Mouse (Mus musculus): ENCODE measurements around the gene Duxf3. TPM values are rescaled to one million over a fixed set of nuclear protein-coding genes. Genes with fewer than 3 reads are reported as not detected.
"Not testable (repeated sequence)": the region's sequence is repeated elsewhere in the genome, so short reads cannot be mapped to it uniquely, and the experiment has no call there.

Duxf3 gene
- not detected in 2 replicates for polyA plus RNA-seq (2012; rRNA removed)

DNA sequence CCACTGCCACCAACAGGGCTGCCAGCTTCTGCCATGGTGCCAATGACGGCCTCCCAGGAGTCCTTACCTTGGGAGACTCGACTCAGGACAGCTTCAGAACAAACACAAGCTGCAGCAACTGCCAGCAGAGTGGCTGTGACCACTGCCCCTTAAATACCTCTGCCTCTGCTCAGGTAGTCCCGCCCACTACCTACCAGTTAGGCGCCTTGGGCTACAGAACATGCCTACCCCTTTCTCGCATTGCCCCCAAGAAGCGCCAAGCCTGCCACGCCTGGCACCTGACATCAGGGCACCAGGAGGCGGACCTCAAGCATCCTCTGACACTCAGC lies at the start of gene Duxf3:
Gene Duxf3, minus strand, starts transcription at position 35 of the 329 bp plus-strand sequence.
- DNase-seq (ENCODE audit: low read depth), result not testable (repeated sequence)

DNA sequence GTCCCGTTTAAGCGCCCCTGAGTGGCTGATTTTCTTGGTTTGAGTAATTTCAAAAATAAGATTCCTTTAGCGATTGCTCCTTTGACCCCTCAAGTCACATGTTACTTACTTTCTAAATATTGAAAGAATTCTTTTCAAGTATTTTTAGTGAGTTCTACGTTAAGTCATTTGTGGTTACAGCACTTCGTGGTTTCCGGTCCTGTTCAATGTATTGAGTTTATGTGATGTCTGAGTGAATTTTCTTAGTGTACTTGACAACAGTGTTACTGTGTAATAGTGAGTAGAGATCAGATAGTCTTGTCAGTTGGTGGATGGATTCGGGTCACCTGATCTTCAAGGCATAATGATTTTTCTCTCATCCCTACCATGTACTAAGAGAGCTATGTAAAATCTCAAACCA lies 49.8 kb upstream of the Duxf3 start:
- no peak for DNase-seq (ENCODE audit: low read depth)

DNA sequence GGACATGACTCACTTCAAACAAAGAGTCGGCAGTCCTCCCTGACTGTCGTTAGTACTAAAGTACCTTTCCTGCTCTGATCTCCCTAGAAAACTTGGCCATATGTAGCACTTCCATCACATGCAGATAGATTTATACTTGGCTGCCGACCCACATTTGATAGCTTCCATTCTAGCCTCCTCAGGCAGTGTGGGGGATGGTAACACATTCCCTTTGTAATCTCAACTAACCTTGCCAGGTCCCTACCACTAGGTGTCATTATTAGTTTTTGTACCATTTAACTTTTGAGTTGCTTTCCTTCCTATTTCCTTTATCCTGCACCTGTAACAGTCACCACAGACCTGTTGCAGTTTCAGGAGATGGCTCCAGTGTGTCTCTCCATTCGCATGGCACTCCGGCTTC lies 26.0 kb upstream of the Duxf3 start:
- DNase-seq (ENCODE audit: low read depth), result no peak

DNA sequence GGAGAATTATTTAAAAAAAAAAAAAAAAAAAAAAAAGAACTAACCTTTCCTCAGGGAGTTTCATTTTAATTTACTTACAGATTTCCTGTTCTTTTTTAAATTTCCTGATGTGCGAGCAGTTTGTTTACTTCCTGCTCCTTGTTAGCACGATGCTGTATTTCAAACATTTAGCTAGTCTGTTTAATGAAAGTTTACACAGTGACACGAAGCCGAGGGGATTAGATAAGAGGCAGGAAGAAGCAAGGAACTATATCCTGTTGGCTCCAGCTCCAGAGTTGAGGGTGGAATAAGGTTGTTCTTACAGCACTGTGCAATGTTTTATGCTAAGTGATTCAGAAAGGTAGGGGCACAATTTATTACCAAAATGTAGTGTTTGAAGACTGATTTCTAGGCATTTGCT lies 23.5 kb upstream of the Duxf3 start:
- no peak for DNase-seq (ENCODE audit: low read depth)

DNA sequence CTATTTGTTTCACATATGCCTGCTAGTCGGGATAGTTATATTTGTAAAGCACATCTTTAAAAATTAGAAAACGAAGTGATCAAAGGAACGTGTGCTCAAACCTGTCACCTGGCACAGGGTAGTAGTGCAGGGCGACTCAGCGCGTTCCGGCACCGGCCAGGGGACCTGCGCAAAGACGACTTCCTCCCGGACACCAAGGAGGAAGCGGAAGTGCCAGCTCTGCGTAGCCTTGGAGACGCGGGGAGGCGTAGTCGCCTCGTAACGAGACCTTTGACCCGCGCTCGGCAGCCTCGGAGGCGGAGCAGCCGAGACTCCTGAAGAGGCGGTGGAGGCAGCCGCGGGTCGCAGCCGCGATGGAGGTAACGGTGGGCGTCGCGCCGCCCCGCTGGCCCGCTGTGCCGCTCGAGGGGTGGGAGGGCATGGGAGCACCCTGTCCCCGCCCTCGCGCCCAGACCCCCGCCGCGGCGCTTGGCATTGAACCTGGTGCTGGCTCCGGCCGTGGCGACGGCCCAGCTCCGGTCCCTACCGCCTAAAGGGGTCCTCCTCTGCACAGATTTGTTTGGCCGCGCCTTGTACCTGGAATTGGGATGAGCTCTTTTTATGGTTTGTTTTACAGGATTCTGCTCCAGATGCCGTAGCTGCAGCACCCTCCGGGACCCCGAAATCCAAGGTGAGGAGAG lies 22.9 kb upstream of the Duxf3 start, which contains the start of gene Gcc2:
Gene Gcc2, plus strand, starts transcription at position 285 of the 680 bp plus-strand sequence.
- DNase-seq (ENCODE audit: low read depth), result no peak

DNA sequence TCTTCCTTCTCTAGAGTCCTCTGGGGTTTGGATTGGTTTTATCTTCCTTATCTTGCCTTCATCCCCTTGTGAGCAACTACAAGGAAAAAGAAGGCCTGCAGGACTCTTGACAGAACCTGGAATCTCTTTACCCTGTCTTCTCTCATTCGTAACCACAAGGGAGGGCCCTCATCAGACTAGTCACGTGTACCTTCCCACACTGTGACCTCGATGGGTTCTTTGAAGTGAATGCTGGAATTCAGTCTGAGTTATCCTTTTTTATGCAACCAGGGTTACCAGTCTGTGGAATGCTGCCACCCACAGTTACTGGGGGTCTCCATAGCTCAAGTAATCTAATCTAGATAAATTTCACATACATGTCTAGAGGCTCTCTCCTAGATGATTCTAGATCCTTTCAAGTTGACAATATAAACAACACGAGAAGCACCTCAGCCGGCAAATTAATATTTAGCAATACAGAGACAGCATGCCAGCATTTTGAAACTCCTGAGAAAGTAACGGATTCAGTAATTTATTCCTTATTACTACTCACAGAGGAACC lies 22.2 kb upstream of the Duxf3 start:
- no peak for DNase-seq (ENCODE audit: low read depth)

DNA sequence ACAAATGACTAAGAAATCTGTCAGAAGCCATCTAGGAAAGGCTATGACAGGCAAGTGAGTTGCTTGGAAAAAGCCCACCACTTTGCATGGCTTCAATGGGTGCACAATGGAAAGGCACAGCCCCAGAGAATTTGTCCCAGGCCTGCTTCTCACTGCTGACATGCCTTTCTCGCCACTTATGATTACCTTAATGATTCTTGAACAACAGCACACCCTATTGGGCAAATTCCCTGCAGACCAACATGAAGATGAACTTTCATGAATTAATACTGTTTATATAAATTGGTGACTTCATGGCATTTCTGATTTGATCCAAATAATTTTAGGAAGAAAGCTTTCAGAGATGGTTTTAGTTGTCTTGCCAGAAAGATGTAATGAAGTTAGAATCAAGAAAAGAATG lies 17.1 kb upstream of the Duxf3 start:
- DNase-seq (ENCODE audit: low read depth), result no peak

DNA sequence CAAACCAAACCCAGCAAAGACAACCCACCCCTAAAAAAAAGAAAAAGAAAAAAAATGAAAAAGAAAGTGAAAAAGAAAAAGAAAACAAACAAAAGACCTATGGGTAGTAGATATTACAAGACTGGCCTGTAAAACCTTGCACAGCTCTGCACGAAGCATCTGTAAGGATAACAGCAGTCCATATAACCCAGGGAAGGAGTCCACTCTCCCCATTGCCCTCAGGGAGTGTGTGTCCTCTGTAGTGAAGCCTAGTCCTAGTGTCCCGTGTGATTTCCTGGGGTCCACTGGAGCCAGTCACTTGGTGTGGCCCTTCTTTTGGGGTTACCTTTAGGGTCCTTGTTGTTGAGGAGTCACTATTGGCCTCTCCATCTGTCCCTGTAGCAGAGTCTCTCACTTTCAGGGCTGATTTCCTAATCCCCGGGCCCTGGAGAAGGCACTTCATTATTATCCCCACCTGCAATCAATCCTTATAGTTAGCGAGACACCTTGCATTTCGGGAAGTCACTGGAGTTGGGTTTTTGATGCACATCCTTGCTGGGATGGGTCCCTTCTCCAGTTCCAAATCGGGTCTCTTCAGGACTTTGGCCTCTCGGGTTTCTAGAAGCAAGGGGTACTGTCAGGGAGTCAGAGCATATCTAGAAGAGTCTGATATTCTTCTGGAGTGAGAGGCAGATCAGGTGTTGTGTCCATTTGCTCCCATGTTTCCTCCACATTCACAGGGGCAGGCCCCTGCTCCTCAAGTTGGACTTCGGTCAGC lies 6.7 kb upstream of the Duxf3 start:
- not testable (repeated sequence) for DNase-seq (ENCODE audit: low read depth)

DNA sequence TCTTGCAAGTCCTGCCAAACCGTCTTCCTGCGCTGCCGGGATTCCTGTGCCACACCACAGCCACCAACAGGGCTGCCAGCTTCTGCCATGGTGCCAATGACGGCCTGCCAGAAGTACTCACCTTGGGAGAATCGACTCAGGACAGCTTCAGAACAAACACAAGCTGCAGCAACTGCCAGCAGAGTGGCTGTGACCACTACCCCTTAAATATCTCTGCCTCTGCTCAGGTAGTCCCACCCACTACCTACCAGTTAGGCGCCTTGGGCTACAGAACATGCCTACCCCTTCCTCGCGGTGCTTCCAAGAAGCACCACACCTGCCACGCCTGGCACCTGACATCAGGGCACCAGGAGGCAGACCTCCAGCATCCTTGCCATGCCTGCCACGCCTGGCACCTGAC lies 4.1 kb upstream of the Duxf3 start, which contains the start of gene Gm4981:
Gene Gm4981, minus strand, starts transcription at position 89 of the 400 bp plus-strand sequence.
- DNase-seq (ENCODE audit: low read depth), result no peak

DNA sequence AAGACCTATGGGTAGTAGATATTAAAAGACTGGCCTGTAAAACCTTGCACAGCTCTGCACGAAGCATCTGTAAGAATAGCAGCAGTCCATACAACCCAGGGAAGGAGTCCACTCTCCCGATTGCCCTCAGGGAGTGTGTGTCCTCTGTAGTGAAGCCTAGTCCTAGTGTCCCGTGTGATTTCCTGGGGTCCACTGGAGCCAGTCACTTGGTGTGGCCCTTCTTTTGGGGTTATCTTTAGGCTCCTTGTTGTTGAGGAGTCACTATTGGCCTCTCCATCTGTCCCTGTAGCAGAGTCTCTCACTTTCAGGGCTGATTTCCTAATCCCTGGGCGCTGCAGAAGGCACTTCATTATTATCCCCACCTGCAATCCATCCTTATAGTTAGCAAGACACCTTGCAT lies 2.5 kb upstream of the Duxf3 start:
- not testable (repeated sequence) for DNase-seq (ENCODE audit: low read depth)

DNA sequence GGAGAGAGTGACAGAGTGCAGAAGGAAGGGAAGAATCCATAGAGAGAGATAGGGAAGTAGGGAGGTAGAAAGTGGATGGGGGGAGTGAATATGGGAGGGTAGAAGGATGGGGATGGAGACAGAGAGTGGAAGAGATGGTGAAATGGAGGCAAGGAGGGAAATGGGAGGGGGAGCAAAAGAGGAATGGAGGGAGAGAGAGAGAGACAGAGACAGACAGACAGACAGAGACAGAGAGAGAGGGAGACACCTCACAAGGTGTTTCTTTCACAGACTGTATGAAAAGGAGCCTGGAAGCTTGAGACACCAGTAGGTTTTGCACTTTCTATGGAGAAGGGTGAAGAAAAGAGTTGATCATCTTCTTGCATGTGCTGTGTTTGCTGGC lies 1.3 kb upstream of the Duxf3 start:
- DNase-seq (ENCODE audit: low read depth), result not testable (repeated sequence)

DNA sequence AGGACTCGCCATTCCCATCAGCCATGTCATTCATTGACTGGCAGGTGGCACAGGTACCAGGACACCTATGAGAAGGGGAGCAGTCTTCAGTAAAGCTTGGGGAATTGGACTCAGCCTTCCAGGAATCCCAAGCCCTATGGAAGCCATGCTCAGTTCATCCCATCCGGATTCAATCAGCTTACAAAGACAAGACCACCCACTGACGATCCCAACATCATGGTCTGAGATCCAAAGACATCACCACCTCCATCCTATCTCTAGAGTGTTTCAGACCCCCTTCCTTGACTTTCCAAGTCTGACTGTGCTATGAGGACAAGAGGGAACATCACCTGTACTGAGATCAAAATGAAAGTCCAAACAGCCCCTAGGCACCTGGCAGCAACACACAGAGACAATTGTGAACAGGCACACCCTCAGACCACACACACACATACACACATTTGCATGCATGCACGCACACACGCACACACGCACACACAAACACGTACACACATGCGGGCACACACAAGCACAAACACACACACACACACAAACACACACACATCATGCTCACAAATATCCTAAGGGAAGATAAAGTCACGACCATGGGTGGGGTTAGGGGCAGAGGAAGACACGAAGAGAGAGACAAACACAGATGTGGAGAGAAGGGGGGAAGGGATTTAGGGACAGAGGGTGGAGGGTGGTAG lies 722 bp upstream of the Duxf3 start:
- DNase-seq (ENCODE audit: low read depth), result not testable (repeated sequence)

DNA sequence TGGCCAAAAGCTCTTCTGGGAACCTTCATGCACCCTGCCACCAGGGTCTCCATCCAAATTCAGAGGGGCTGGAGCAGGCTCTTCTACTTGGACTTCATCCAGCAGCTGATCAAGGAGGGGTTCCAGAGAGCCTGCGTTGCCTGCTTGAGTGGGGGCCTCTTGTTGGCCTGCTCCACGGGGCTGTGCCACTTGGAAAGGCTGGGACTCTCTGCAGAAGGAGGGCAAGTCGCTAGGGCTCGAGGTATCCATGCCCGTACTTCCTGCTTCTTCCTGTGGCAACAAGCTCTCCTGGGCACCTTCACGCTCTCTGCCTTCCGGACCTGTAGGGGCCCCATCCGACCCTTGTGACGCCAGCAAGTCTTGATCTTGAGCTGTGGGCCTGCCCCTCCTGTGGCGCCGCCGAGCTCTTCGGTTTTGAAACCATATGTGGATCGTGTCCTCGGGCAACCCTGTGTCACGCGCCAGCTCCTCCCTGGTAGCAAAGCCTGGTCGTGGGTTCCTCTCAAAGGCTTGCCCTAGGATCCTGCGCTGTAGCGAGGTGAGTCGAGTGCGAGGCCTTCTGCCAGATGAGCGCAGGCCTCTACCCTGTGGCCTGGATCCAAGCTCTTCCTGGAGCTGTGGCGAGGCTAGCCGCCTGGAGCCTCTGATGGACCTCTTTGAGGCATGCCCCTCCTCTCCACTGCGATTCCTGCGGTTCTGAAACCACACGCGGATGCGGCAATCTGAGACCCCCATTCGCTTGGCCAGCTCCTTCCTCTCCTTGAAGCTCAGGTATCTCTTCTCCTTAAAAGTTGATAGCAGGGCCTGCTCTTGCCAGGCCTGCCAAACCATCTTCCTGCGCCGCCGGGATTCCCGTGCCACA lies 465 bp downstream of the Duxf3 start:
- DNase-seq (ENCODE audit: low read depth), result not testable (repeated sequence)

DNA sequence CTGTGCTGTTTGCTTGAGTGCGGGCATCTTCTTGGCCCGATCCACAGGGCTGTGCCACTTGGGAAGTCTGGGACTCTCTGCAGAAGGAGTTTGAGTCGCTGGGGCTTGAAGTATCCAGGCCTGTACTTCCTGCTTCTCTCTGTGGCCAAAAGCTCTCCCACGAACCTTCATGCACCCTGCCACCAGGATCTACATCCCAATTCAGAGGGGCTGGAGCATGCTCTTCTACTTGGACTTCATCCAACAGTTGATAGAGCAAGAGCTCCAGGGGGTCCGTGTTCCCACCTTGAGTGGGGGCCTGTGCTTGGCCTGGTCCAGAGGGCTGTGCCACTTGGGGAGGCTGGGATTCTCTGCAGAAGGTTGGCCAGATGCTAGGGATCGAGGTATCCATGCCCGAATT lies 1.4 kb downstream of the Duxf3 start:
- not testable (repeated sequence) for DNase-seq (ENCODE audit: low read depth)

DNA sequence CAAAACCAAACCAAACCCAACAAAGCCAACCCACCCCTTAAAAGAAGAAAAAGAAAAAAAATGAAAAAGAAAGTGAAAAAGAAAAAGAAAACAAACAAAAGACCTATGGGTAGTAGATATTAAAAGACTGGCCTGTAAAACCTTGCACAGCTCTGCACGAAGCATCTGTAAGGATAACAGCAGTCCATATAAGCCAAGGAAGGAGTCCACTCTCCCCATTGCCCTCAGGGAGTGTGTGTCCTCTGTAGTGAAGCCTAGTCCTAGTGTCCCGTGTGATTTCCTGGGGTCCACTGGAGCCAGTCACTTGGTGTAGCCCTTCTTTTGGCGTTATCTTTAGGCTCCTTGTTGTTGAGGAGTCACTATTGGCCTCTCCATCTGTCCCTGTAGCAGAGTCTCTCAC lies 2.5 kb downstream of the Duxf3 start:
- not testable (repeated sequence) for DNase-seq (ENCODE audit: low read depth)

DNA sequence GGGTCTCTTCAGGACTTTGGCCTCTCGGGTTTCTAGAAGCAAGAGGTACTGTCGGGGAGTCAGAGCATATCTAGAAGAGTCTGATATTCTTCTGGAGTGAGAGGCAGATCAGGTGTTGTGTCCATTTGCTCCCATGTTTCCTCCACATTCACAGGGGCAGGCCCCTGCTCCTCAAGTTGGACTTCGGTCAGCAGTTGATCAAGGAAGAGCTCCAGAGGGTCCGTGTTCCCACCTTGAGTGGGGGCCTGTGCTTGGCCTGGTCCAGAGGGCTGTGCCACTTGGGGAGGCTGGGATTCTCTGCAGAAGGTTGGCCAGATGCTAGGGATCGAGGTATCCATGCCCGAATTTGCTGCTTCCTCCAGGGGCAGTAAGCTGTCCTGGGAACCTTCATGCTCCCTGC lies 4.7 kb downstream of the Duxf3 start:
- DNase-seq (ENCODE audit: low read depth), result not testable (repeated sequence)

DNA sequence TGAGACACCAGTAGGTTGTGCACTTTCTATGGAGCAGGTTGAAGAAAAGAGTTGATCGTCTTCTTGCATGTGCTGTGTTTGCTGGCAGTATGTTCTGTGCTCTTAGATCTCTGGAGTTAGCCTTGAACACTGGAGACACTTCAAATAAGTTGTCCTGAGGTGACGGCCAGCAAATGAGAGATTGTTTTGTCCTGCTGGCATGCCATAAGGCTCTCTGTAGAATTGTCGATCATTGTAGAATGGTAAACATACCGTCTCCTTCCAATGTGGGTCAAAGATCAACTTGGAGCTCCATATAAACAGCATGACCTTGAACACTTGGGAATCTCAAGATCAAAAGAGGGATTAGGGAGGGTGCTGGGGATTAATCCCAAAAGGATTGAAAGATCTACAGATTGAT lies 6.1 kb downstream of the Duxf3 start:
- DNase-seq (ENCODE audit: low read depth), result not testable (repeated sequence)

DNA sequence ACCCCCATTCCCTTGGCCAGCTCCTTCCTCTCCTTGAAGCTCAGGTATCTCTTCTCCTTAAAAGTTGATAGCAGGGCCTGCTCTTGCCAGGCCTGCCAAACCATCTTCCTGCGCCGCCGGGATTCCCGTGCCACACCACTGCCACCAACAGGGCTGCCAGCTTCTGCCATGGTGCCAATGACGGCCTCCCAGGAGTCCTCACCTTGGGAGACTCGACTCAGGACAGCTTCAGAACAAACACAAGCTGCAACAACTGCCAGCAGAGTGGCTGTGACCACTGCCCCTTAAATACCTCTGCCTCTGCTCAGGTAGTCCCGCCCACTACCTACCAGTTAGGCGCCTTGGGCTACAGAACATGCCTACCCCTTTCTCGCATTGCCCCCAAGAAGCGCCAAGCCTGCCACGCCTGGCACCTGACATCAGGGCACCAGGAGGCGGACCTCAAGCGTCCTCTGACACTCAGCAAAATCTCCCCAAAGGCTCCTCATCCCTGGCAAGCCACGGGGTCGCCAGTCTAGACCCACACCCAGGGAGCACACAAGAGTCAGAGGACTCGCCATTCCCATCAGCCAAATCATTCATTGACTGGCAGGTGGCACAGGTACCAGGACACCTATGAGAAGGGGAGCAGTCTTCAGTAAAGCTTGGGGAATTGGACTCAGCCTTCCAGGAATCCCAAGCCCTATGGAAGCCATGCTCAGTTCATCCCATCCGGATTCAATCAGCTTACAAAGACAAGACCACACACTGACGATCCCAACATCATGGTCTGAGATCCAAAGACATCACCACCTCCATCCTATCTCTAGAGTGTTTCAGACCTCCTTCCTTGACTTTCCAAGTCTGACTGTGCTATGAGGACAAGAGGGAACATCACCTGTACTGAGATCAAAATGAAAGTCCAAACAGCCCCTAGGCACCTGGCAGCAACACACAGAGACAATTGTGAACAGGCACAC lies 7.4 kb downstream of the Duxf3 start, which contains the start of gene AW822073:
Gene AW822073, minus strand, starts transcription at position 104 of the 959 bp plus-strand sequence.
- not testable (repeated sequence) for DNase-seq (ENCODE audit: low read depth)

DNA sequence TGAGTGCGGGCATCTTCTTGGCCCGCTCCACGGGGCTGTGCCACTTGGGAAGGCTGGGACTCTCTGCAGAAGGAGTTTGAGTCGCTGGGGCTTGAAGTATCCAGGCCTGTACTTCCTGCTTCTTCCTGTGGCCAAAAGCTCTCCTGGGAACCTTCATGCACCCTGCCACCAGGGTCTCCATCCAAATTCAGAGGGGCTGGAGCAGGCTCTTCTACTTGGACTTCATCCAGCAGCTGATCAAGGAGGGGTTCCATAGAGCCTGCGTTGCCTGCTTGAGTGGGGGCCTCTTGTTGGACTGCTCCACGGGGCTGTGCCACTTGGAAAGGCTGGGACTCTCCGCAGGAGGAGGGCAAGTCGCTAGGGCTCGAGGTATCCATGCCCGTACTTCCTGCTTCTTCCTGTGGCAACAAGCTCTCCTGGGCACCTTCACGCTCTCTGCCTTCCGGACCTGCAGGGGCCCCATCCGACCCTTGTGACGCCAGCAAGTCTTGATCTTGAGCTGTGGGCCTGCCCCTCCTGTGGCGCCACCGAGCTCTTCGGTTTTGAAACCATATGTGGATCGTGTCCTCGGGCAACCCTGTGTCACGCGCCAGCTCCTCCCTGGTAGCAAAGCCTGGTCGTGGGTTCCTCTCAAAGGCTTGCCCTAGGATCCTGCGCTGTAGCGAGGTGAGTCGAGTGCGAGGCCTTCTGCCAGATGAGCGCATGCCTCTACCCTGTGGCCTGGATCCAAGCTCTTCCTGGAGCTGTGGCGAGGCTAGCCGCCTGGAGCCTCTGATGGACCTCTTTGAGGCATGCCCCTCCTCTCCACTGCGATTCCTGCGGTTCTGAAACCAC lies 8.3 kb downstream of the Duxf3 start:
- DNase-seq (ENCODE audit: low read depth), result not testable (repeated sequence)

Measured in gonadal fat pad, adult 2 months (tissue).